ENCODE assay signal across 27 mouse cellular contexts in the genomic region with DNA sequence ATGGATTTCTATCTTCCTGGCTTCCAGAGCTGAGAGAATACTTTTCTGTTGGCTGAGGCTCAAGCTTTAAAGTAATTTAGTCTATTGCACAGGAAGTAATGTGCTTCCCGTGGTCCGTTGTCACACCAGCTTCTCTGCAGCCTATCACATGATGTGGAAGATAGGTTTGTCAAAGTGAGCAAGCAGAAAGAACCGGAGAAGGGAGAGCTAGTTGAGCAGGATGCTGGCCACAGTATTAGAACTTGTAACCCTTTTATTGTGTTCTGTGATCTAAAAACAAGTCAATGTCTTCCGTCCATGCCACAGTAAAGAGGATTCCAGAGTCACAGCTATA. TPM values are rescaled to one million over a fixed set of nuclear protein-coding genes. Genes with fewer than 3 reads are reported as not detected.
DNase-seq lines count a peak whose midpoint lies in the region; ATAC-seq lines count a peak whose summit lies in the region.
"Had no signal": no experiment of that assay in that cellular context is flagged by ENCODE, and none has a peak within 500 bp of the region (broad histone marks: within the 10 kb centered on the region; RNA-seq: fewer than 3 reads in every experiment).

No protein-coding gene starts in this region.

- no peaks in the 10 kb centered on the region for H3K9me3 ChIP-seq in hindbrain, embryonic 13.5 days
- no peaks in the 10 kb centered on the region for H3K9me3 ChIP-seq in hindbrain, embryonic 11.5 days (ENCODE audit: control insufficient read depth, low read length)
- no peaks in the 10 kb centered on the region for H3K9me3 ChIP-seq in midbrain, embryonic 13.5 days
- H3K9me3 ChIP-seq in midbrain, embryonic 14.5 days (ENCODE audit: control insufficient read depth, low read length), result no peaks in the 10 kb centered on the region
- H3K9me3 ChIP-seq: forebrain, embryonic 13.5 days; heart, embryonic 10.5 days; intestine, embryonic 15.5 days; limb, embryonic 12.5 days; liver, embryonic 13.5 days; neural tube, embryonic 15.5 days; stomach, embryonic 15.5 days had no signal

- H3K27me3 ChIP-seq in hindbrain, embryonic 13.5 days, result no peaks in the 10 kb centered on the region
- H3K27me3 ChIP-seq in hindbrain, embryonic 11.5 days (ENCODE audit: control insufficient read depth, insufficient read depth, low read length), result no peaks in the 10 kb centered on the region
- no peaks in the 10 kb centered on the region for H3K27me3 ChIP-seq in midbrain, embryonic 13.5 days
- no peaks in the 10 kb centered on the region for H3K27me3 ChIP-seq in midbrain, embryonic 14.5 days (ENCODE audit: control insufficient read depth, insufficient read depth, low read length)
- no peaks in the 10 kb centered on the region for H3K27me3 ChIP-seq in splenic B cell, adult 2 months (ENCODE audit: control insufficient read depth, insufficient read depth, low read length, poor library complexity, severe bottlenecking)
- H3K27me3 ChIP-seq: CH12.LX; forebrain, embryonic 13.5 days; intestine, embryonic 15.5 days; limb, embryonic 12.5 days; liver, embryonic 13.5 days; neural tube, embryonic 15.5 days; stomach, embryonic 15.5 days had no signal

- no peak overlapping the region for H3K4me2 ChIP-seq in hindbrain, embryonic 13.5 days
- no peak overlapping the region for H3K4me2 ChIP-seq in hindbrain, embryonic 11.5 days (replicated peaks; ENCODE audit: low read depth, low read length)
- no peak overlapping the region for H3K4me2 ChIP-seq in midbrain, embryonic 13.5 days (replicated peaks)
- no peak overlapping the region for H3K4me2 ChIP-seq in midbrain, embryonic 14.5 days (ENCODE audit: low read length)
- H3K4me2 ChIP-seq: forebrain, embryonic 13.5 days; hindbrain, embryonic 14.5 days; intestine, embryonic 15.5 days; limb, embryonic 12.5 days; liver, embryonic 13.5 days; neural tube, embryonic 15.5 days; stomach, embryonic 15.5 days had no signal

- 78% methylated on average over 4 of the region's 4 CpGs for WGBS in hindbrain, embryonic 13.5 days
- 93% methylated on average over 4 of the region's 4 CpGs for WGBS in hindbrain, embryonic 11.5 days
- 83% methylated on average over 4 of the region's 4 CpGs for WGBS in midbrain, embryonic 13.5 days
- 83% methylated on average over 4 of the region's 4 CpGs for WGBS in midbrain, embryonic 14.5 days

- H3K9ac ChIP-seq in hindbrain, embryonic 13.5 days, result no peak overlapping the region
- no peak overlapping the region for H3K9ac ChIP-seq in hindbrain, embryonic 11.5 days (ENCODE audit: low read depth, low read length)
- no peak overlapping the region for H3K9ac ChIP-seq in midbrain, embryonic 13.5 days (replicated peaks)
- H3K9ac ChIP-seq in midbrain, embryonic 14.5 days (replicated peaks; ENCODE audit: low read length), result no peak overlapping the region
- H3K9ac ChIP-seq: forebrain, embryonic 13.5 days; hindbrain, embryonic 14.5 days; intestine, embryonic 15.5 days; limb, embryonic 12.5 days; liver, embryonic 13.5 days; neural tube, embryonic 15.5 days; stomach, embryonic 15.5 days had no signal

- ATAC-seq in hindbrain, embryonic 13.5 days (ENCODE audit: low FRiP score), result no peak
- no peak for ATAC-seq in hindbrain, embryonic 11.5 days (ENCODE audit: low FRiP score)
- ATAC-seq in midbrain, embryonic 13.5 days, result no peak
- ATAC-seq in midbrain, embryonic 14.5 days (ENCODE audit: low FRiP score, low TSS enrichment), result no peak
- ATAC-seq in granulocyte monocyte progenitor cell, adult 5-6 weeks (replicated peaks; ENCODE audit: poor library complexity, severe bottlenecking), result peak; percentile 69
- ATAC-seq: forebrain, embryonic 13.5 days; intestine, embryonic 15.5 days had no signal

- H3K4me1 ChIP-seq in hindbrain, embryonic 13.5 days (replicated peaks), result peaks cover 14% of the 10 kb centered on the region
- H3K4me1 ChIP-seq in hindbrain, embryonic 11.5 days (replicated peaks; ENCODE audit: control insufficient read depth, insufficient read depth, low read length), result no peaks in the 10 kb centered on the region
- H3K4me1 ChIP-seq in midbrain, embryonic 13.5 days (replicated peaks), result peaks cover 22% of the 10 kb centered on the region
- peaks cover 10% of the 10 kb centered on the region for H3K4me1 ChIP-seq in midbrain, embryonic 14.5 days (ENCODE audit: control insufficient read depth, insufficient read depth, low read length)
- H3K4me1 ChIP-seq: intestine, embryonic 15.5 days; limb, embryonic 12.5 days; liver, embryonic 13.5 days; stomach, embryonic 15.5 days had no signal

- H3K27ac ChIP-seq in hindbrain, embryonic 13.5 days, result peak overlapping the region; percentile 55; the same call in 1 of the 2 replicates
- no peak overlapping the region for H3K27ac ChIP-seq in hindbrain, embryonic 11.5 days (ENCODE audit: low read depth, low read length)
- H3K27ac ChIP-seq in midbrain, embryonic 13.5 days, result 0 out of 2 replicates have a peak overlapping the region, but pooled peaks have one; percentile 30
- H3K27ac ChIP-seq in midbrain, embryonic 14.5 days (replicated peaks; ENCODE audit: low read depth, low read length), result no peak overlapping the region
- H3K27ac ChIP-seq: forebrain, embryonic 13.5 days; hindbrain, embryonic 14.5 days; intestine, embryonic 15.5 days; limb, embryonic 12.5 days; liver, embryonic 13.5 days; neural tube, embryonic 15.5 days; stomach, embryonic 15.5 days had no signal

- DNase-seq in hindbrain, embryonic 11.5 days (ENCODE audit: low spot score), result no peak
- DNase-seq in midbrain, embryonic 14.5 days, result no peak
- DNase-seq in splenic B cell, adult 2 months (ENCODE audit: low read depth, low spot score), result peak; percentile 4
- no peak for DNase-seq in cerebellum, adult 11-12 months
- DNase-seq: adrenal gland, postnatal 25 days; cerebellum, adult 2 months; liver, embryonic 13.5 days; lung, postnatal 10 days; right cerebral cortex, postnatal 14 days; spleen, adult 18-20 months; thymus, adult 18-20 months; thymus, postnatal 4 days had no signal

- no peaks in the 10 kb centered on the region for H3K36me3 ChIP-seq in hindbrain, embryonic 13.5 days
- H3K36me3 ChIP-seq in hindbrain, embryonic 11.5 days (ENCODE audit: control insufficient read depth, insufficient read depth, low read length), result no peaks in the 10 kb centered on the region
- no peaks in the 10 kb centered on the region for H3K36me3 ChIP-seq in midbrain, embryonic 13.5 days
- H3K36me3 ChIP-seq in midbrain, embryonic 14.5 days (ENCODE audit: control insufficient read depth, insufficient read depth, low read length), result no peaks in the 10 kb centered on the region
- H3K36me3 ChIP-seq in splenic B cell, adult 2 months (ENCODE audit: control insufficient read depth, insufficient read depth, low read length, poor library complexity, severe bottlenecking), result no peaks in the 10 kb centered on the region
- H3K36me3 ChIP-seq: heart, embryonic 10.5 days; intestine, embryonic 15.5 days; limb, embryonic 12.5 days; liver, embryonic 13.5 days; neural tube, embryonic 15.5 days; stomach, embryonic 15.5 days had no signal

- no peak overlapping the region for H3K4me3 ChIP-seq in hindbrain, embryonic 13.5 days
- H3K4me3 ChIP-seq in hindbrain, embryonic 11.5 days (ENCODE audit: low read depth, low read length), result no peak overlapping the region
- H3K4me3 ChIP-seq in midbrain, embryonic 13.5 days (replicated peaks), result no peak overlapping the region
- H3K4me3 ChIP-seq in midbrain, embryonic 14.5 days (replicated peaks; ENCODE audit: low read depth, low read length), result no peak overlapping the region
- H3K4me3 ChIP-seq: erythroblast, embryonic 14.5 days; forebrain, embryonic 13.5 days; intestine, embryonic 15.5 days; limb, embryonic 12.5 days; liver, embryonic 13.5 days; myocyte; neural tube, embryonic 15.5 days; stomach, embryonic 15.5 days had no signal

RNA-seq across cellular contexts. Expression of a gene that starts 50.2 kb away (rescaled TPM):
- polyA plus RNA-seq in hindbrain, embryonic 13.5 days (2015; fragmentation: Nextera tagmentation; extraction: Ambion mirVana), result 24.4 and 26.4 TPM in 2 replicates
- 5.8 and 7.9 TPM in 2 replicates for polyA plus RNA-seq in hindbrain, embryonic 11.5 days (2014; fragmentation: Nextera tagmentation; extraction: Ambion mirVana)
- polyA plus RNA-seq in midbrain, embryonic 13.5 days (2015; fragmentation: Nextera tagmentation; extraction: Ambion mirVana), result 32.4 and 33.6 TPM in 2 replicates
- polyA plus RNA-seq in midbrain, embryonic 14.5 days (2014; fragmentation: Nextera tagmentation; extraction: Ambion mirVana), result 30.4 and 31.6 TPM in 2 replicates
- total RNA-seq in granulocyte monocyte progenitor cell, adult 5-6 weeks (2014; fragmentation: Nextera tagmentation), result 0.34 and 4.6 TPM in 2 replicates
- 0.47 and 1.3 TPM in 2 replicates for total RNA-seq in granulocyte monocyte progenitor cell, adult 5-6 weeks (2017)
- total RNA-seq: adrenal gland, postnatal 25 days; CH12.LX; gastrocnemius, adult 8-10 months; MEL had no signal
- polyA plus RNA-seq: erythroblast, embryonic 14.5 days had no signal

RNA-seq across cellular contexts. Expression of a gene that starts 52.8 kb away (rescaled TPM):
- 14.0 and 14.4 TPM in 2 replicates for polyA plus RNA-seq in hindbrain, embryonic 13.5 days (2015; fragmentation: Nextera tagmentation; extraction: Ambion mirVana)
- polyA plus RNA-seq in hindbrain, embryonic 11.5 days (2014; fragmentation: Nextera tagmentation; extraction: Ambion mirVana), result 15.5 and 16.2 TPM in 2 replicates
- 10.0 and 12.2 TPM in 2 replicates for polyA plus RNA-seq in midbrain, embryonic 13.5 days (2015; fragmentation: Nextera tagmentation; extraction: Ambion mirVana)
- 12.4 and 13.4 TPM in 2 replicates for polyA plus RNA-seq in midbrain, embryonic 14.5 days (2014; fragmentation: Nextera tagmentation; extraction: Ambion mirVana)
- 20.9 and 29.3 TPM in 2 replicates for total RNA-seq in granulocyte monocyte progenitor cell, adult 5-6 weeks (2014; fragmentation: Nextera tagmentation)
- total RNA-seq in granulocyte monocyte progenitor cell, adult 5-6 weeks (2017), result 13.4 and 19.9 TPM in 2 replicates
- total RNA-seq: MEL had no signal

Comparison
In these comparisons a context has a peak if more than half of its experiments do, and no peak if none do; other contexts are left out.
1. H3K27ac ChIP-seq: peak in hindbrain, embryonic 13.5 days (single experiment) and midbrain, embryonic 13.5 days (single experiment); none in hindbrain, embryonic 11.5 days (single experiment) and midbrain, embryonic 14.5 days (single experiment).